Mouse (Mus musculus) C2C12 (cell line): Measurements from ENCODE around the gene Usp12. TPM values are rescaled to one million over a fixed set of nuclear protein-coding genes. Genes with fewer than 3 reads are reported as not detected.
"Not testable (repeated sequence)": the region's sequence is repeated elsewhere in the genome, so short reads cannot be mapped to it uniquely, and the experiment has no call there.

ENCODE experiments used
- H3K27me3 ChIP-seq: one replicate; pipeline ENCODE4 v1.6.1; 2011; ENCODE audit not compliant: control insufficient read depth, insufficient read depth, insufficient read length
- H3K36me3 ChIP-seq: one replicate; pipeline ENCODE4 v1.6.1; 2011; ENCODE audit not compliant: control insufficient read depth, insufficient read depth
- H3K4me3 ChIP-seq: one replicate; pipeline ENCODE4 v1.5.1; 2011; ENCODE audit warnings: mild to moderate bottlenecking, control low read depth; ENCODE audit not compliant: poor library complexity, insufficient read depth, severe bottlenecking
- H3K79me2 ChIP-seq: one replicate; pipeline ENCODE4 v1.6.1; 2011; ENCODE audit not compliant: control insufficient read depth, insufficient read depth
- H3K79me3 ChIP-seq: one replicate; pipeline ENCODE4 v1.6.1; 2011; ENCODE audit warnings: low read depth, control low read depth
- H3ac ChIP-seq: one replicate; pipeline ENCODE3; 2011; ENCODE audit warnings: low read depth; ENCODE audit not compliant: control insufficient read depth, insufficient read length
- CEBPB ChIP-seq: IDR thresholded peaks from one replicate; pipeline ENCODE4 v1.6.1; 2011; ENCODE audit warnings: low read depth, mild to moderate bottlenecking, control low read depth, moderate library complexity
- CTCF ChIP-seq: IDR thresholded peaks from one replicate; pipeline ENCODE4 v1.5.1; 2011; ENCODE audit not compliant: control insufficient read depth, insufficient read depth, insufficient read length
- FOSL1 ChIP-seq: IDR thresholded peaks from one replicate; pipeline ENCODE4 v1.8.0; 2011; ENCODE audit warnings: mild to moderate bottlenecking, low read length; ENCODE audit not compliant: poor library complexity, insufficient read depth, severe bottlenecking
- MAX ChIP-seq: IDR thresholded peaks from one replicate; pipeline ENCODE4 v1.6.1; 2011; ENCODE audit warnings: mild to moderate bottlenecking, control low read depth
- MYOD1 ChIP-seq: IDR thresholded peaks from one replicate; pipeline ENCODE4 v1.6.1; 2011; ENCODE audit warnings: low read depth; ENCODE audit not compliant: control insufficient read depth, insufficient read length
- MYOG ChIP-seq: IDR thresholded peaks from one replicate; pipeline ENCODE4 v1.6.1; 2011; ENCODE audit not compliant: control insufficient read depth, insufficient read length; ENCODE audit errors: extremely low read depth
- USF1 ChIP-seq: IDR thresholded peaks from one replicate; pipeline ENCODE4 v1.6.1; 2011; ENCODE audit warnings: low read depth, mild to moderate bottlenecking, control low read depth, moderate library complexity
- polyA plus RNA-seq: library from polyadenylated mRNA; unstranded; fragments of >200 nt; fragmentation: generic; extraction: Trizol; gene quantifications from one replicate; pipeline ENCODE4 v1.2.1, GENCODE M21; 2012; ENCODE audit warnings: missing spikeins

Gene Usp12
- polyA plus RNA-seq, 1 experiment, result 22.2 TPM

DNA sequence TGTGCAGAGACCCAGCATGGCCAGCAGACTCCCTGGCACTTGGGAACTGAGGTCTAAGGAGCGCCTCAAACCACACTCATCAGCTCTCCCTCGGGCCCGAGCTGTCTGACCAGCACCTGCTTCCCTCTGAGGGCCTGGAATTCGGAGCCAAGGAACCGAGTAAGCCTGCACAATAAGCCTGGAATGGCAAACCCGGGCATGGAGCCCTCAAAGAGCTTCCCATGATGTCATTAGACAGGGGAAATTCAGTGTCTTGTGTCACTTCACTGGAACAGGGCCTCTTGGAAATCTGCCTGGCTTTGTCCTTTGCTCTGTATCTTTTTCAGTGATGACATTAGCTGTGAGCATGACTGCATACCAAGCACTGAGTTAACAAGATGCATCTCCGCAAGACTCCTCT is 44.5 kb downstream of the Usp12 start:
- Histone ChIP-seq H3K79me3 (peaks cover 3% of the 10 kb centered on the region), H3K36me3 (peaks cover 47% of the 10 kb centered on the region), H3K27me3 (no peaks in the 10 kb centered on the region), H3ac (no peak overlapping the region), H3K79me2 (no peaks in the 10 kb centered on the region), H3K4me3 (no peak overlapping the region)
- TF ChIP-seq CEBPB (no peak), USF1 (no peak), MYOG (no peak), FOSL1 (no peak)

GRCm38 (mm10) chr5:146749857-146750256 is 44.9 kb downstream of the Usp12 start:
- Histone ChIP-seq H3K79me3 (peaks cover under 1% of the 10 kb centered on the region), H3K4me3 (no peak overlapping the region), H3K79me2 (no peaks in the 10 kb centered on the region), H3K27me3 (no peaks in the 10 kb centered on the region), H3K36me3 (peaks cover 46% of the 10 kb centered on the region), H3ac (no peak overlapping the region)
- no peak for TF ChIP-seq USF1
- TF ChIP-seq FOSL1, result no peak
- no peak for TF ChIP-seq MYOG
- no peak for TF ChIP-seq CTCF
- TF ChIP-seq MYOD1, result no peak

DNA sequence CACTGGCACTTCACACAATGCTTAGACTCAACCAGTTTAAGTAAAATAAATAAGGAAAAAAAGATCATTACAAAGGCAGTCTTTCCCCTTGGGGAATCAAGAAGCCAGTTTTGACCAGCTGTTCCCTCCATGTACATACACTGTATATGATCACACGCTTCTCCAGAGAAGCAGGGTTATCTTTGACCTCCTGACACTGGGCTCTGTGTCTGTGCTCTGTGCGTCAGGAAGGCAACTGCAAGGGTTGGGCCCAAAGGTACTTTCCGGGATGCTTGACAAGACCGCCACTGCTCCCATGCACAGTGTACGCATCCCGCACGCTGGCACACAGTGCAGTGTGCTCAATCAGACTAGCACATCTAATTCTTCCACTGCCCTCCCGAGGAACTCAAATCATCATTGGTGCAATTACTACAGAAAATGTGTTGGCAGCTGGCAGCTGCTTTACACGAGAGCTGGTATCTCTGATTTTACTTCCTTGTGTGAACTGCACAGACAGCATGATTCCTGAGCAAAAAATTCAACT is 57.8 kb downstream of the Usp12 start:
- Histone ChIP-seq H3K4me3 (no peak overlapping the region), H3K27me3 (no peaks in the 10 kb centered on the region), H3ac (no peak overlapping the region), H3K36me3 (peaks cover 55% of the 10 kb centered on the region), H3K79me3 (no peaks in the 10 kb centered on the region), H3K79me2 (no peaks in the 10 kb centered on the region)
- no peak for TF ChIP-seq CEBPB
- TF ChIP-seq CTCF, result no peak
- TF ChIP-seq USF1, result no peak
- no peak for TF ChIP-seq MAX

DNA sequence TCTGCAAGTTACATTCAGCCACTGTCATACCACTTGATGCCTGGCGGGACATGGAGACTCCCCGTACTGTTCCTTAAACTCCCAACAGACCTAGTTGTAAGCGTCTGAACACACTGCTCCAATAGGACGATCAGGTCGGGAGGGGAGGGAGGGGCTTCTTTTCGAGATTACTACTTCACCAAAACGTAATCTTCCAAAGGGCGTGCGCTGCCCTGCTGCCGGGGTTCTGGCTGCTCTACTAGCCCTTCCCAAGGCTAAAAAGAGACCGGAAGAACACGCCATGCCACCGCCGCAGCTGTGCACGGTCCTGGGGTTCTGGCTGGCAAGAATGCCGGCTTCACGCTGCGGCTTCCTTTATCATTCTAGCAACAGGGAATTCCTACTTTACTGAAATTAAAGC is 58.5 kb downstream of the Usp12 start:
- H3ac ChIP-seq, result no peak overlapping the region
- no peak overlapping the region for H3K4me3 ChIP-seq
- no peaks in the 10 kb centered on the region for H3K79me2 ChIP-seq
- no peaks in the 10 kb centered on the region for H3K27me3 ChIP-seq
- TF ChIP-seq MYOD1 (no peak), MAX (no peak), MYOG (no peak), CTCF (no peak), FOSL1 (no peak), CEBPB (no peak), USF1 (no peak)
- no peaks in the 10 kb centered on the region for H3K79me3 ChIP-seq
- peaks cover 53% of the 10 kb centered on the region for H3K36me3 ChIP-seq

DNA sequence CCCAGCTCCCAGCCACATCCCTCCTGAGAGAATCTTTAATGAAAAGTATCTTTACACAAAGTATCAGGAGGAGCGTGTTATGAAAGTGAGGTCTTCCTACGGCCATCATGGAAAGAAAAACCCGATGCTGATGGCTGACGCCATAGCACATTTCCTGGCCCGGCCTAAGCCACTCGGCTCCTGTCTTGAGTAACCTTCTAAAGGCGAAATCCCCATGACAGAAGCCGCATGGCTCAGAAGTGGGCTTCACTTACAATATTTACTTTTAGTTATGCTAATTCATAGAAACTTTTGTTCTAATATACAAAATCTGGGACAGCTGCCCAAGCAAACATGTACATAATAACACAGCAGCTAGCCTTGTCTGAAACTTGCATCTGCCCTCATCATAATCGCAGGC is 59.8 kb downstream of the Usp12 start:
- H3K27me3 ChIP-seq, H3K4me3 ChIP-seq, H3K79me3 ChIP-seq, H3ac ChIP-seq, H3K79me2 ChIP-seq: not testable (repeated sequence)
- H3K36me3 ChIP-seq, result peaks cover 44% of the 10 kb centered on the region

- Histone ChIP-seq H3ac (no peak overlapping the region), H3K27me3 (no peaks in the 10 kb centered on the region), H3K4me3 (no peak overlapping the region), H3K79me2 (no peaks in the 10 kb centered on the region), H3K79me3 (no peaks in the 10 kb centered on the region), H3K36me3 (peaks cover 40% of the 10 kb centered on the region)
- peak; percentile 19 for TF ChIP-seq CEBPB
- no peak for TF ChIP-seq MYOD1
These were observed 60.7 kb downstream of the Usp12 start for GRCm38 (mm10) chr5:146733888-146734640.

- H3K4me3 ChIP-seq, result no peak overlapping the region
- peaks cover 34% of the 10 kb centered on the region for H3K36me3 ChIP-seq
- H3K79me2 ChIP-seq, result no peaks in the 10 kb centered on the region
- no peaks in the 10 kb centered on the region for H3K27me3 ChIP-seq
- H3ac ChIP-seq, result no peak overlapping the region
- TF ChIP-seq CTCF (no peak), CEBPB (no peak), MYOG (no peak), FOSL1 (no peak), MYOD1 (no peak), MAX (no peak), USF1 (no peak)
- H3K79me3 ChIP-seq, result no peaks in the 10 kb centered on the region
These were observed 61.4 kb downstream of the Usp12 start for GRCm38 (mm10) chr5:146733372-146733771.
